Mouse (Mus musculus) adrenal gland, postnatal 25 days (tissue): ENCODE measurements at regions not wholly inside any gene's neighbourhood (a gene's known extent, or its start where the extent isn't known, plus 50 kb on each side); places are given as distances from the start of the nearest gene placed in this dataset.

ENCODE experiments used
- DNase-seq: peaks from one replicate; pipeline ENCODE4 v3.0.0; 2021; ENCODE audit warnings: mixed read lengths

- peak; percentile 42 for DNase-seq
Measured at GRCm38 (mm10) chr6:84434532-84434931, 159.2 kb downstream of the Cyp26b1 start.

GRCm38 (mm10) chr6:84431622-84431955 is 162.1 kb downstream of the Cyp26b1 start:
- no peak for DNase-seq

GRCm38 (mm10) chr6:84430925-84431621 is 162.6 kb downstream of the Cyp26b1 start:
- no peak for DNase-seq

- no peak for DNase-seq
Measured at GRCm38 (mm10) chr6:84430146-84430545, 163.6 kb downstream of the Cyp26b1 start.

GRCm38 (mm10) chr6:84429247-84429646 is 164.5 kb downstream of the Cyp26b1 start:
- no peak for DNase-seq

GRCm38 (mm10) chr6:84426691-84427090 is 167.0 kb downstream of the Cyp26b1 start:
- DNase-seq = peak; percentile 16

- peak; percentile 58 for DNase-seq
Measured at GRCm38 (mm10) chr6:84425823-84426222, 167.9 kb downstream of the Cyp26b1 start.

- no peak for DNase-seq
Measured at GRCm38 (mm10) chr6:84422946-84423345, 170.8 kb downstream of the Cyp26b1 start.

- no peak for DNase-seq
Measured at GRCm38 (mm10) chr6:84419691-84420090, 174.0 kb downstream of the Cyp26b1 start.

GRCm38 (mm10) chr6:84419281-84419680 is 174.4 kb downstream of the Cyp26b1 start:
- DNase-seq = no peak

- no peak for DNase-seq
Measured at GRCm38 (mm10) chr6:84416992-84417636, 176.6 kb downstream of the Cyp26b1 start.

GRCm38 (mm10) chr6:84414400-84414799 is 179.3 kb downstream of the Cyp26b1 start:
- DNase-seq = no peak

GRCm38 (mm10) chr6:84409863-84410513 is 183.7 kb downstream of the Cyp26b1 start:
- DNase-seq = no peak

GRCm38 (mm10) chr6:84408513-84408912 is 185.2 kb downstream of the Cyp26b1 start:
- DNase-seq = no peak

- DNase-seq = peak; percentile 50
Measured at GRCm38 (mm10) chr6:84407773-84408172, 185.9 kb downstream of the Cyp26b1 start.

GRCm38 (mm10) chr6:84404695-84405094 is 189.0 kb downstream of the Cyp26b1 start:
- DNase-seq = peak; percentile 24

GRCm38 (mm10) chr6:84402431-84402830 is 191.3 kb downstream of the Cyp26b1 start:
- DNase-seq = no peak

GRCm38 (mm10) chr6:84394496-84395090 is 199.1 kb downstream of the Cyp26b1 start:
- no peak for DNase-seq

- DNase-seq = no peak
Measured at GRCm38 (mm10) chr6:84393519-84394231, 200.0 kb downstream of the Cyp26b1 start.

GRCm38 (mm10) chr6:84392752-84393511 is 200.8 kb downstream of the Cyp26b1 start:
- DNase-seq = peak; percentile 43

GRCm38 (mm10) chr6:84391016-84391415 is 202.7 kb downstream of the Cyp26b1 start:
- no peak for DNase-seq

- DNase-seq = peak; percentile 76
Measured at GRCm38 (mm10) chr6:84385696-84386095, 208.0 kb downstream of the Cyp26b1 start.
